Mouse (Mus musculus): ENCODE results near the gene Slc38a3.
A peak's percentile ranks its signal among the peaks of the same experiment; 100 is the strongest.

Slc38a3 gene

GRCm38 (mm10) chr9:107666751-107667205, 2.6 kb downstream of the Slc38a3 start:
- DNase-seq (ENCODE audit: low read depth): no peak

GRCm38 (mm10) chr9:107665308-107665707, 4.0 kb downstream of the Slc38a3 start:
- DNase-seq (ENCODE audit: low read depth): no peak

DNA sequence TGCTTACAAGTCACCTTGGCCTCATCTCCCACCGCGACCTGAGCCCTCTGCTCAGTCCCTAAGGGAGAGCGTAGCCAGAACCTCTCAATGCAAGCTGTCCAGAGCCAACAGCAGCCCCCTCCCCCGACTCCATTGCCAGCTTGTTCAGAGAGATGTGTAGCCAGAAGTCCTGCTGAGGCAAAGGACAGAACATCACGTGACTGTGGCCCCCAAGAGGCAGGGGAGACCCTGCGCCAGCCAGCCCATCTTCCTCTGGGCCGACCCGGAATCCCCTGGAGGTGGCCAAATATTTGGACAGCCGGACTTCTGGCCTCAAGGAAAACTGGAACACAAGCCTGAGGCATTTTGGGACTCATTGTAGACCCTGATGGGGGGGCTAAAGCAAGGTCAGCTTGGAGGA, 5.8 kb downstream of the Slc38a3 start:
- DNase-seq (ENCODE audit: low read depth): no peak

DNA sequence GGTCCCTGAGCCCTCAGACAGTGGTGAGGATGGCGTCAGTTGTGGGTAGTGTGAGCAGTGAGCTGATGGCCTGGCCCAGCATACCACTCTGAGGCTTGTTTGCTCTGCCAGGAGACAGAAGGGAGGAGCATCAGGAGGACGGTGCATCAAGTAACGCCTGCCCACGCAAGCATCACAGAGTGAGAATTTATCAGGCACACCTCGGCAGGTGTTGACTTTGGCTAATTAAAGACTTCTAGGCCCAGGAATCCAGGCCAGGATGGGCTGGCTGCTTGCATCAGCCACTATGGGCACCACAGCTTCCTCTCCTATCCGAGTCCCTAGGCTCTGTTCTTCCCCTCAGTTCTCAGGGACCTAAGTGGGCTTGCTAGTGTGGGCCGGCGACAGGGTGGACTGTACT, 7.0 kb downstream of the Slc38a3 start:
- DNase-seq (ENCODE audit: low read depth): no peak

DNA sequence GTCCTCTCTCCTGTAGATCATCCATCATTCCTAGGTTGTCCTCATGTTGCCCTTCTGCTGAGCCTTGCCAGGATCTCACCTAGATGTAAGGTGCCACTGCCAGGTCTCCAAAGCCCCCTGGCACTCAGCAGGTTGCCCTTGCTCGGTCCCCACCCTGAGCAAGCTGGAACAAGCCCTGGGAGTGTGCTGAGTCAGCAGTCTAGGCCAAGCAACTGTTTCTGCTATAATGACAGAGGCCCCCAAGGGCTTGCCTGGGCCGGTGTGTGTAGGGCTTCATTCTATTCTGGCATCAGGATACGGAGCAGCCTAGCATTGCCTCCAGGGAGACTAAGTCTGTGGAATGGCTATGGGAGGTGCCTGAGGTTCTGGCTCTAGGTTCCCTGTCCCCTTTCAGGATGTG, 8.6 kb downstream of the Slc38a3 start:
- DNase-seq (ENCODE audit: low read depth): no peak

GRCm38 (mm10) chr9:107659961-107660360, 9.4 kb downstream of the Slc38a3 start:
- no peak for DNase-seq (ENCODE audit: low read depth)

DNA sequence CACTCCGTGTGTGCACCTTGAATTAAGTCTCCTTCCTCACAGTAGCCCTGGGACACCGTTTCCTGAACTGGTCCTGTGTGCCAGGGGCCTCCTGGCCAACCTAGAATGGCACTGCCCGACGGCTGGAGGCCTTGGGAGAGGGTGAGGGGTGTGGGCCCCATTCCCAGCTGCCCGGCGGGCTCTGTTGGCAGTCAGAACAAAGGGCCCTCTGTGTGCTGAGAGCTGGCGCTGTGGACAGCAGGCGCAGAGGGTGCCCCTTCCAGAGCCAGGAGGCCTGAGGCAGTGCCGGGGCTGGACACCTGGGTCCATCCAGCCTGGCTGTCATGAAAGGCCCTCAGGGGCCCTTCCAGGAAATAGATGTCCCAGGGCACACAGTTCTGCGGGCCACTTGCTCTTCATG, 9.8 kb downstream of the Slc38a3 start:
- DNase-seq (ENCODE audit: low read depth): no peak

DNA sequence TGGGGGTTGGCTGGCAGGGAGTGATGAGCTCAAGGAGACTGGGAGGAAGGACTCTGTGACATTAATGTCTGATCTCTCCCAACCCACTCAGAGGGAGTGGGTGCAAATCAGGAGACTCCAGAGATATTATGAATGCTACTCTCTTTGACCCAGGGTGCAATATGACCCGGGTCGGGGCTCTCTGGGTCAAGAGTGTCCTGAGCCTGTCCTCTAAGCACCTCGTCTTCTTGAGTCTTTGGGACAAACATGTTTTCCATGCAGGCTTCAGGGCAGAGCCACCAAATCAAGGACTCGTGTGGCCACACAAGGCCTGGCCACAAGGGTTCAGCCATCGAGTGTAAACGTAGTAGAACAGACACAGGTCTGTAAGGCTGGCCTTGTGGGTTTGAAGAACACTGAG, 11.2 kb downstream of the Slc38a3 start:
- no peak for DNase-seq (ENCODE audit: low read depth)

GRCm38 (mm10) chr9:107657144-107657543, 12.2 kb downstream of the Slc38a3 start:
- no peak for DNase-seq (ENCODE audit: low read depth)

DNA sequence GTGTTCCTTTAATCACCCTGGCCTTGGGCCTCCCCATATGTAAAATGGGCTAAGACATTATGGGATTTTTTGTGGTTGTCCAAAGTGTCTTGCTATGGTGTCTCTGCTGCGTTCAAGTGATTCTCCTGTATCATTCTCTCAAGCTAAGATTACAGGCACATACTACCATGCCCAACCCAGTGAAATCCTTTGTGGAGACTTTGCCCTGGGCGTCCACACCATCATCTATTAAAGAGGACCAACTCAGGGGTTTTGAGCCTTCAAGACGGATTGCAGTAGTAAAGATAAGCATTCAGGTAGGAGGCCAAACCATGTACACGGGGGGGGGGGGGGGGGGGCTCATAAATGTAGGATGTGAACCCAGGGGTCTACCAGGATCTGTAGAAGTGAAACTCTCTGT, 14.7 kb downstream of the Slc38a3 start:
- DNase-seq (ENCODE audit: low read depth): no peak

- DNase-seq (ENCODE audit: low read depth): no peak
Measured at GRCm38 (mm10) chr9:107653474-107653873, 15.9 kb downstream of the Slc38a3 start.

DNA sequence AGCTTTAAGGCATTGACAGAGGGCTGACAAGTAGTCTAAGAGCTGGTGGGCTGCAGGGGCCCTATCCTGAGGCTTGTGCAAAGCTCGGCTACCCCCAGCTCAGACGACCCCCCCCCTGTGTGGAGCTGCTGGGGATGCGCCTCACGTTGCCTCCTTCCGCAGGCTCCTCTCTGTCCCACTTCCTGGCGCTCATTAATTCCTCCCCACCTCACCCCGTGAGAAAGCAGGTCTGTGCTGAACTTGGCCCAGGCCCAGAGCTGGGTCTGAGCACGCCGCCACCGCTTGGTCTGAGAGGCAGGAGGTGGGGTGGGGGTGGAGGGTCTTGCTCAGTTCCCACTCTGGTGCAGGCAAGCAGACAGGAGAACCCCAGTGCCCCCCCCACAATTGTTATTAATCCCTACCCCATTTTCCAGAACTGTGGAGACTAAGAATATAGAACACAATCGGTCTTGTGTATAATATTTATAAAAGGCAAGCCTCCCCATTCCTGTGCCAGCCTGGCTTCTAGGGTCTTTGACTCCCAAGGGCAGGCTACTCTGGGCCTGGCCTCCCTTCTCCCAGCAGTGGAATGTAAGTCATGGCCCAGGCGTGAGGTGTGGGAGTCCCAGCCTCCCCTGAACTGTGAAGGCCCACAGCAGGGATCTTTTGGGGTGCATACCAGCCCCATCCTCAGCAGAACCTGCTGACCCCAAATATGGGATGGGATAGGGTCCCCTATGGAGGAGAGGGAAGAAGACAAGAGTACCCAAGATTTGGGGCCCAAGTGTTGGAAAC, 18.4 kb downstream of the Slc38a3 start:
- no peak for DNase-seq (ENCODE audit: low read depth)

- no peak for DNase-seq (ENCODE audit: low read depth)
Measured at GRCm38 (mm10) chr9:107650225-107650624, 19.1 kb downstream of the Slc38a3 start.

GRCm38 (mm10) chr9:107648767-107649166, 20.6 kb downstream of the Slc38a3 start:
- no peak for DNase-seq (ENCODE audit: low read depth)

- DNase-seq (ENCODE audit: low read depth): peak; percentile 59
Measured at GRCm38 (mm10) chr9:107646975-107647374, 22.4 kb downstream of the Slc38a3 start.

- peak; percentile 93 for DNase-seq (ENCODE audit: low read depth)
Measured at GRCm38 (mm10) chr9:107645577-107645976, 23.8 kb downstream of the Slc38a3 start.

GRCm38 (mm10) chr9:107645153-107645510, 24.2 kb downstream of the Slc38a3 start:
- no peak for DNase-seq (ENCODE audit: low read depth)

DNA sequence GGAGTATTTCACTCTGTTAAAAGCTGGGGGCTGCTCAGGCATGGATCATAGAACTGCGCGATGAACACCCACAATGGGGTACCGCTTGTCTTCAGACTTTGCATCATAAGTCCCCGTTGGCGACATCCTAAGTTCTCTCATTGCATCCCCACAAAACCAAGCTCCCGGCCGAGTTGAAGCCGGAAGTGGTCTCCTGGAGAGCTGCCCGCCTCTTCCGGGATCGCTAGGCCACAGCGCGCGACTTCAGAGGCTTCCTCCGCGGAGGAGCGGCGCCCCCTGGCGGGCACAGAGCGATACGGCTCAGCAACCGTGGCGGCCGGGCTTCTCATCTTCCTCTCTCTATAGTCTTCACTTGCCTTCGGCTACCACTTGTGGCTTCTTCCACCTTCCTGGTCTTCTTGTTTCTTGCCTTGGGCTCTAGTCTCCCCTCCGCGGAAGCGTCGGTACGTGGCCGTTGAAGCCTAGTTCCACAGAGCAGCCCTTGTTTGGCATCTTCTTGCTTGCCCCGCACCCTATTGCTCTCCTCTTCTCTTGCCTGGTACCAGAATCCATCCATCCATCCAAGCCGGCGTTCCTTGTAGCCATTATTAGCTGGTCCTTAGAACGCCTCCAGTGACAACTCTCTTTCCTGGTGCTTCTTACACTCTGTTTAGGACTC, 24.7 kb downstream of the Slc38a3 start:
- DNase-seq (ENCODE audit: low read depth): peak; percentile 96

DNA sequence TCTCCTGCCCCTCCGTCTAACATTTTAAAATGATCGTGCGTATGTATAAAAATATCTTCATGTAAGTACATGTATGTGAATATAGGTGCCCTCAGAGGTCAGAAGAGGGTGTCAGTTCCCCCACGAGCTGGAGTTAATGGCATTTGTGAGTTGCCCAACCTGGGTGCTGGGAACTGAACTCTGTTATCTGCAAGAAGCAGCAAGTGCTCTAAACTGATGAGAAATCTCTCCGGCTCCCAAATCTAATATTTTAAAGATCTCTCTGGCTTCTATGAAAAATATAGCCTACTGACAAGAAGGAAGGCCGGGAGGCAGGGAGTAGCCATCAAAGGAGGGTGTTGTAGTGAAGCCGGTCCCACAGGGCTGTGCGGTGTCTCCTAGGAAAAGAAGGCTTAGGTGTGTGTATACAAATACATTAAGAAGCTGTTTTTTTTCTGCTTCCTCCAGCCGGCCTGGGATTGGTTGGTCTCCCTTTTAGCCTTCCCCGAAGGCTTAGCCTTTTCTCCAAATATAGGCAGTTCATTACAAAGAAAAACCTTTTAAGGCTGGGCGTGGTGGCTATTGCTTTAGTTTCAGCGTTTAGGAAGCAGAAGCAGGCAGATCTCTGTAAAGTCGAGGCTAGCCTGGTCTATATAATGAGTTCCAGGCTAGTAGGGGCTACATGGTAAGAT, 25.7 kb downstream of the Slc38a3 start:
- no peak for DNase-seq (ENCODE audit: low read depth)

GRCm38 (mm10) chr9:107641666-107642065, 27.7 kb downstream of the Slc38a3 start:
- no peak for DNase-seq (ENCODE audit: low read depth)

- DNase-seq (ENCODE audit: low read depth): no peak
Measured at GRCm38 (mm10) chr9:107640257-107640772, 29.0 kb downstream of the Slc38a3 start.

- DNase-seq (ENCODE audit: low read depth): no peak
Measured at GRCm38 (mm10) chr9:107637070-107637469, 32.3 kb downstream of the Slc38a3 start.

All from induced T-regulatory cell, adult 2 months (primary cell).